Mouse (Mus musculus): Measurements from ENCODE around the gene Paf1. TPM values are rescaled to one million over a fixed set of nuclear protein-coding genes. Genes with fewer than 3 reads are reported as not detected.

Paf1 gene
- total and polyA plus RNA-seq, 3 experiments: 53.5 to 645 (median 99.9) TPM

GRCm38 (mm10) chr7:28359854-28360253 lies 32.9 kb upstream of the Paf1 start:
- Histone ChIP-seq H3K9ac (ENCODE audit: control insufficient read depth, low read depth, low read length, poor library complexity, severe bottlenecking) (no peak overlapping the region), H3K9me3 (replicated peaks; ENCODE audit: insufficient read depth, low read length) (no peaks in the 10 kb centered on the region), H3K79me2 (ENCODE audit: control insufficient read depth, insufficient read depth, low read length, poor library complexity) (no peaks in the 10 kb centered on the region), H3K4me1 (ENCODE audit: control insufficient read depth in 1 of 2, insufficient read depth in 2 of 2, low read length in 2 of 2) (peaks cover 0 to 5% of the 10 kb centered on the region in 2 experiments; a peak in 1 of 4 replicates), H3K4me3 (ENCODE audit: control insufficient read depth in 1 of 2, insufficient read depth in 1 of 2, low read depth in 2 of 2, low read length in 2 of 2) (no peak overlapping the region), H3K27ac (ENCODE audit: control insufficient read depth, low read depth, low read length) (no peak overlapping the region), H3K36me3 (ENCODE audit: control insufficient read depth in 1 of 2, insufficient read depth in 2 of 2, low read length in 2 of 2) (no peaks in the 10 kb centered on the region), H3K27me3 (ENCODE audit: control insufficient read depth in 1 of 2, insufficient read depth in 2 of 2, low read length in 2 of 2) (no peaks in the 10 kb centered on the region)
- no peak for DNase-seq (ENCODE audit: low read depth, low spot score)
- no peak for TF ChIP-seq POLR2A (IDR thresholded peaks at IDR 0.05; ENCODE audit: control insufficient read depth in 1 of 2, insufficient read depth in 1 of 2, low read depth in 1 of 2, low read length in 2 of 2, poor library complexity in 1 of 2)
- TF ChIP-seq EP300 (IDR thresholded peaks at IDR 0.05; ENCODE audit: low read depth in 1 of 2, low read length in 2 of 2): no peak

DNA sequence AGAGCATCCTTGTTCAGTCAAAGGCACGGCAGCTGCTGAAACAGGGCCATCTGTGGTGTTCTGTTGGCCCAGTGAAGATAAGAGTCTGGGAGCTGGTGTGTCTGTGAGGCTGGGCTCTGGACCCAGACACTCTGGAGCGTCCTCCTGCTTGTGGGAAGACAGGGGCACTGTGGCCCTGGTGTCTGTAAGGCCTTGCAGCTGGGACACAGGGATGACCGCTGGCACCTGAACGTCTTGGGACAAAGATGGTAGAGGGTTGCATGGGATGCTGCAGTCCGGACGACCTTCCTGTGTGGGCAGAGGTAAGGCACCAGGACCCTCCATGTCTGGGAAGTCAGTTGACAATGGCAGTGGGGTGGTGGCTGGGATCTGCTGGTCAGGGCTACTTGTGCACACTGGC lies 32.5 kb upstream of the Paf1 start:
- DNase-seq (ENCODE audit: low read depth, low spot score): no peak
- TF ChIP-seq EP300 (IDR thresholded peaks at IDR 0.05; ENCODE audit: low read depth in 1 of 2, low read length in 2 of 2): no peak
- no peak for TF ChIP-seq MAFK (IDR thresholded peaks at IDR 0.05; ENCODE audit: borderline replicate concordance, low read depth, low read length)
- no peak for TF ChIP-seq USF1 (IDR thresholded peaks at IDR 0.05; ENCODE audit: low read depth, low read length)
- TF ChIP-seq E2F4 (IDR thresholded peaks at IDR 0.05; ENCODE audit: borderline replicate concordance, low read depth, low read length): no peak
- H3K36me3 ChIP-seq (ENCODE audit: control insufficient read depth in 1 of 2, insufficient read depth in 2 of 2, low read length in 2 of 2): no peaks in the 10 kb centered on the region
- no peak overlapping the region for H3K27ac ChIP-seq (ENCODE audit: control insufficient read depth, low read depth, low read length)
- no peaks in the 10 kb centered on the region for H3K9me3 ChIP-seq (replicated peaks; ENCODE audit: insufficient read depth, low read length)
- no peak overlapping the region for H3K9ac ChIP-seq (ENCODE audit: control insufficient read depth, low read depth, low read length, poor library complexity, severe bottlenecking)
- H3K4me1 ChIP-seq (ENCODE audit: control insufficient read depth in 1 of 2, insufficient read depth in 2 of 2, low read length in 2 of 2): peaks cover 0 to 5% of the 10 kb centered on the region in 2 experiments; a peak in 1 of 4 replicates
- H3K79me2 ChIP-seq (ENCODE audit: control insufficient read depth, insufficient read depth, low read length, poor library complexity): no peaks in the 10 kb centered on the region
- no peaks in the 10 kb centered on the region for H3K27me3 ChIP-seq (ENCODE audit: control insufficient read depth in 1 of 2, insufficient read depth in 2 of 2, low read length in 2 of 2)
- H3K4me3 ChIP-seq (ENCODE audit: control insufficient read depth in 1 of 2, insufficient read depth in 1 of 2, low read depth in 2 of 2, low read length in 2 of 2): no peak overlapping the region

DNA sequence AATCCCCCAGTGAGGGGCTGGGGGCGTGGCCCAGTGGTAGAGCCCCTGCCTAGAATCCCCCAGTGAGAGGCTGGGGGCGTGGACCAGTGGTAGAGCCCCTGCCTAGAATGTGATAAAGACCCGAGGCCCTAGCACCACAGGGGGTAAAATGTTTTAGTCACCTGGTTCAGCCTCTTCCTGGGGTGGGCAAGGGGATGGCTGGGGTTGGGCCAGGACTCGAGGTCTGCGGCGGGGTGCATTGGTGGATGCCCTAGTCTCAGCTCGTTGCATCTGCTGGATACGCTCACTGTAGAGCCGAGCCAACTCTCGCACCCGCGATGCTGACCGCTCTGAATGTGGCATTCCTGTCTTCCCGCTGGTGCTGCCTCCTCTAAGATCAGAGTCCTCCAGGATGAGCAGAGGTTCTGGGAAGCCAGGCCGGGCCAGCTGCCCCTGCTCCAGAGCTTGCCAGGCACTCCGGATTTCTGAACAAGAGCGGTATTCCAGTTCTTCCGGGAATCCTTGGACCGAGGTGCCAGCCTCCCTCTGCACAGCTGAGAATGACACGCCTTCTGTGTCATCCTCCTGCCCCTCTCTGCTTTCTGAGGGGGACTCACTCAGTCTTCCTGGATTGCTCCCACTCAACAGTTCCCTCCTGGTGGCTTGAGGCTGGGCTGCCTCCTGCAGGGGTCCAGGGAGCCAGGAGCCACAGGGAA lies 31.0 kb upstream of the Paf1 start:
- DNase-seq (ENCODE audit: low read depth, low spot score): no peak
- no peaks in the 10 kb centered on the region for H3K79me2 ChIP-seq (ENCODE audit: control insufficient read depth, insufficient read depth, low read length, poor library complexity)
- H3K9ac ChIP-seq (ENCODE audit: control insufficient read depth, low read depth, low read length, poor library complexity, severe bottlenecking): no peak overlapping the region
- no peaks in the 10 kb centered on the region for H3K36me3 ChIP-seq (ENCODE audit: control insufficient read depth in 1 of 2, insufficient read depth in 2 of 2, low read length in 2 of 2)
- H3K27me3 ChIP-seq (ENCODE audit: control insufficient read depth in 1 of 2, insufficient read depth in 2 of 2, low read length in 2 of 2): no peaks in the 10 kb centered on the region
- no peaks in the 10 kb centered on the region for H3K9me3 ChIP-seq (replicated peaks; ENCODE audit: insufficient read depth, low read length)
- no peak for TF ChIP-seq TBP (IDR thresholded peaks at IDR 0.05; ENCODE audit: low read depth, low read length)
- TF ChIP-seq ZNF384 (IDR thresholded peaks at IDR 0.05; ENCODE audit: low read depth, low read length): no peak
- no peak for TF ChIP-seq CHD1 (IDR thresholded peaks at IDR 0.05; ENCODE audit: low read depth, low read length)
- no peak for TF ChIP-seq ZMIZ1 (IDR thresholded peaks at IDR 0.05; ENCODE audit: low read depth, low read length)
- TF ChIP-seq RCOR1 (IDR thresholded peaks at IDR 0.05; ENCODE audit: low read depth, low read length): no peak
- TF ChIP-seq TCF12 (IDR thresholded peaks at IDR 0.05; ENCODE audit: low read depth, low read length): no peak
- TF ChIP-seq CTCF (IDR thresholded peaks at IDR 0.05 in 2 of 3, conservative IDR thresholded peaks at IDR 0.05 in 1 of 3; ENCODE audit: control insufficient read depth in 1 of 3, insufficient read depth in 1 of 3, low read depth in 2 of 3, low read length in 3 of 3, poor library complexity in 1 of 3, severe bottlenecking in 1 of 3): no peak
- no peak for TF ChIP-seq BHLHE40 (IDR thresholded peaks at IDR 0.05; ENCODE audit: borderline replicate concordance, low read depth, low read length)
- peaks cover 0 to 2% of the 10 kb centered on the region in 2 experiments; a peak in 1 of 4 replicates for H3K4me1 ChIP-seq (ENCODE audit: control insufficient read depth in 1 of 2, insufficient read depth in 2 of 2, low read length in 2 of 2)
- no peak overlapping the region for H3K4me3 ChIP-seq (ENCODE audit: control insufficient read depth in 1 of 2, insufficient read depth in 1 of 2, low read depth in 2 of 2, low read length in 2 of 2)
- H3K27ac ChIP-seq (ENCODE audit: control insufficient read depth, low read depth, low read length): no peak overlapping the region

All from MEL (cell line).